Comparison of ENCODE assay signal across 10 mouse cellular contexts in the genomic region with DNA sequence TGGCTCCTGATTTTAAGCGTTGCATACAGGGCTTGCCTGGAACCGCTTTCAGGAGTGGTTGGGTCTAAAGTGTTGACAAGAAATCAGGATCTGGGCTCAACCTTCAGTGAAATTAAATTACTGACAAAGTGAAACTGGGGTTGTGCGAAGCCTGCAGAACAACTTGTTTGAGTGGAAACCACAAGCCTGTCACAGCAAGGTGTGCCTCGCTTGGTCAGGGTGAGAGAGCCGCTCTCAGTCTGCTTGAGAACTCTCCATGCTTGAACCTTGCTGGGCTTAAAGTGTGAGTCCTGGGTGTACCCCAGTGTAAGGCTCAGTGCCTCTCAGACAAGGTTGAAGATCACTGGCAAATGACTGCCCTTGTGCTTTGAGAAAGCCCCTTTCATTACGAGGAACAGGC.
DNase-seq lines count a peak whose midpoint lies in the region; ATAC-seq and TF ChIP-seq lines count a peak whose summit lies in the region.
"Had no signal": no experiment of that assay in that cellular context is flagged by ENCODE, and none has a peak within 500 bp of the region (broad histone marks: within the 10 kb centered on the region; RNA-seq: fewer than 3 reads in every experiment).

No protein-coding gene starts in this region.

- DNase-seq in kidney, postnatal 0 days (ENCODE audit: low spot score), result no peak
- no peak for DNase-seq in kidney, adult 11 months
- DNase-seq in liver, embryonic 11.5 days (ENCODE audit: low spot score), result no peak
- DNase-seq in cerebellum, postnatal 14 days, result no peak
- no peak for DNase-seq in adrenal gland, postnatal 25 days
- DNase-seq: cerebellum, adult 8-10 months; gastrocnemius, postnatal 36 days had no signal

- H3K4me2 ChIP-seq in kidney, postnatal 0 days (ENCODE audit: low read length), result peak overlapping the region; percentile 50
- H3K4me2 ChIP-seq in liver, embryonic 11.5 days, result peak overlapping the region; percentile 43
- H3K4me2 ChIP-seq in myocyte (ENCODE audit: low read depth), result peak overlapping the region; percentile 66
- no peak overlapping the region for H3K4me2 ChIP-seq in hindbrain, embryonic 12.5 days (replicated peaks)

- no peaks in the 10 kb centered on the region for H3K27me3 ChIP-seq in kidney, postnatal 0 days (ENCODE audit: insufficient read depth, low read length)
- no peaks in the 10 kb centered on the region for H3K27me3 ChIP-seq in liver, embryonic 11.5 days (replicated peaks; ENCODE audit: control insufficient read depth, insufficient read depth, low read length)
- no peaks in the 10 kb centered on the region for H3K27me3 ChIP-seq in myocyte (ENCODE audit: control insufficient read depth, insufficient read depth, insufficient read length)
- H3K27me3 ChIP-seq in hindbrain, embryonic 12.5 days, result no peaks in the 10 kb centered on the region

- 84% methylated on average over 6 of the region's 6 CpGs for WGBS in kidney, postnatal 0 days
- 79% methylated on average over 6 of the region's 6 CpGs for WGBS in liver, embryonic 11.5 days
- WGBS in hindbrain, embryonic 12.5 days, result 85% methylated on average over 6 of the region's 6 CpGs

- 0 out of 2 replicates have a peak, but pooled peaks cover 3% of the 10 kb centered on the region for H3K4me1 ChIP-seq in kidney, postnatal 0 days (replicated peaks; ENCODE audit: insufficient read depth, low read length)
- no peaks in the 10 kb centered on the region for H3K4me1 ChIP-seq in bone marrow macrophage, adult 2 months (ENCODE audit: control insufficient read depth, insufficient read depth, low read length)
- peaks cover 2% of the 10 kb centered on the region; the same call in 1 of the 2 replicates for H3K4me1 ChIP-seq in liver, embryonic 11.5 days (replicated peaks; ENCODE audit: control insufficient read depth, insufficient read depth, low read length)
- no peaks in the 10 kb centered on the region for H3K4me1 ChIP-seq in hindbrain, embryonic 12.5 days

- TF ChIP-seq POLR2A in bone marrow macrophage, adult 2 months (IDR thresholded peaks at IDR 0.05; ENCODE audit: borderline replicate concordance, low read depth, low read length), result no peak
- no peak for TF ChIP-seq POLR2A in myocyte (IDR thresholded peaks at IDR 0.05; ENCODE audit: insufficient read length, low read depth)

- no peak for ATAC-seq in kidney, postnatal 0 days (replicated peaks; ENCODE audit: low FRiP score, low read depth)
- no peak for ATAC-seq in liver, embryonic 11.5 days (replicated peaks; ENCODE audit: low FRiP score)
- no peak for ATAC-seq in hindbrain, embryonic 12.5 days (ENCODE audit: low FRiP score)

- H3K9ac ChIP-seq in kidney, postnatal 0 days (ENCODE audit: low read depth, low read length), result no peak overlapping the region
- no peak overlapping the region for H3K9ac ChIP-seq in liver, embryonic 11.5 days (ENCODE audit: low read depth, low read length)
- H3K9ac ChIP-seq in hindbrain, embryonic 12.5 days, result no peak overlapping the region

- peaks cover 41% of the 10 kb centered on the region for H3K79me2 ChIP-seq in myocyte (ENCODE audit: control insufficient read depth, insufficient read depth)

- no peaks in the 10 kb centered on the region for H3K36me3 ChIP-seq in kidney, postnatal 0 days (ENCODE audit: insufficient read depth, low read length)
- H3K36me3 ChIP-seq in liver, embryonic 11.5 days (ENCODE audit: control insufficient read depth, insufficient read depth, low read length), result no peaks in the 10 kb centered on the region
- H3K36me3 ChIP-seq in myocyte (ENCODE audit: control insufficient read depth, insufficient read depth), result no peaks in the 10 kb centered on the region
- no peaks in the 10 kb centered on the region for H3K36me3 ChIP-seq in hindbrain, embryonic 12.5 days

- H3K4me3 ChIP-seq in kidney, postnatal 0 days (replicated peaks; ENCODE audit: low read depth, low read length), result peak overlapping the region; percentile 1; the same call in 1 of the 2 replicates
- H3K4me3 ChIP-seq in bone marrow macrophage, adult 2 months (ENCODE audit: insufficient read depth, low read length), result peak overlapping the region; percentile 43
- no peak overlapping the region for H3K4me3 ChIP-seq in liver, embryonic 11.5 days (ENCODE audit: low read depth, low read length)
- H3K4me3 ChIP-seq in myocyte, result peak overlapping the region; percentile 30
- H3K4me3 ChIP-seq in hindbrain, embryonic 12.5 days, result no peak overlapping the region

- TF ChIP-seq CTCF in kidney, postnatal 0 days (IDR thresholded peaks at IDR 0.05; ENCODE audit: low read depth), result no peak
- TF ChIP-seq CTCF in bone marrow macrophage, adult 2 months (IDR thresholded peaks at IDR 0.05; ENCODE audit: low read depth, low read length), result no peak

- H3ac ChIP-seq in myocyte (ENCODE audit: control insufficient read depth, insufficient read length), result no peak overlapping the region

- 0 out of 2 replicates have a peak overlapping the region, but pooled peaks have one; percentile 36 for H3K27ac ChIP-seq in kidney, postnatal 0 days
- H3K27ac ChIP-seq in bone marrow macrophage, adult 2 months (ENCODE audit: insufficient read depth, low read depth, low read length), result no peak overlapping the region
- H3K27ac ChIP-seq in liver, embryonic 11.5 days (ENCODE audit: low read depth, low read length), result no peak overlapping the region
- no peak overlapping the region for H3K27ac ChIP-seq in hindbrain, embryonic 12.5 days

- H3K9me3 ChIP-seq in kidney, postnatal 0 days (replicated peaks; ENCODE audit: low read length), result no peaks in the 10 kb centered on the region
- H3K9me3 ChIP-seq in liver, embryonic 11.5 days (ENCODE audit: control insufficient read depth, low read length), result no peaks in the 10 kb centered on the region
- H3K9me3 ChIP-seq in hindbrain, embryonic 12.5 days (replicated peaks), result no peaks in the 10 kb centered on the region

TF ChIP-seq in myocyte, 11 proteins besides CTCF, POLR2A, EP300 and RAD21:
- no peak for TF ChIP-seq REST (IDR thresholded peaks at IDR 0.05; ENCODE audit: insufficient read depth, insufficient read length)
- TF ChIP-seq POLR2AphosphoS2 (IDR thresholded peaks at IDR 0.05; ENCODE audit: insufficient read length, low read depth), result no peak
- no peak for TF ChIP-seq TCF3 (IDR thresholded peaks at IDR 0.05; ENCODE audit: insufficient read length, low read depth)
- TF ChIP-seq TCF12 (IDR thresholded peaks at IDR 0.05; ENCODE audit: insufficient read depth, poor library complexity, severe bottlenecking), result no peak
- TF ChIP-seq MYOD1 (IDR thresholded peaks at IDR 0.05; ENCODE audit: control insufficient read depth in 1 of 3, insufficient read length in 2 of 3, low read depth in 2 of 3), result no peak
- TF ChIP-seq SRF (IDR thresholded peaks at IDR 0.05; ENCODE audit: control insufficient read depth, insufficient read length, low read depth), result no peak
- TF ChIP-seq E2F4 (IDR thresholded peaks at IDR 0.05; ENCODE audit: insufficient read depth), result no peak
- TF ChIP-seq USF1 (IDR thresholded peaks at IDR 0.05; ENCODE audit: low read depth), result no peak
- no peak for TF ChIP-seq MAX (IDR thresholded peaks at IDR 0.05; ENCODE audit: low read depth)
- no peak for TF ChIP-seq MYOG (IDR thresholded peaks at IDR 0.05; ENCODE audit: control insufficient read depth in 1 of 3, insufficient read depth in 1 of 3, insufficient read length in 2 of 3, low read depth in 2 of 3)
- no peak for TF ChIP-seq CEBPB (IDR thresholded peaks at IDR 0.05; ENCODE audit: insufficient read depth, poor library complexity, severe bottlenecking)

Comparison
In these comparisons a context has a peak if more than half of its experiments do, and no peak if none do; other contexts are left out.
1. H3K4me3 ChIP-seq: peak in kidney, postnatal 0 days (single experiment), bone marrow macrophage, adult 2 months (single experiment) and myocyte (single experiment); none in liver, embryonic 11.5 days (single experiment) and hindbrain, embryonic 12.5 days (single experiment).